Mouse (Mus musculus) neural tube, embryonic 13.5 days (tissue): Measurements from ENCODE around the gene Fut9. TPM values are rescaled to one million over a fixed set of nuclear protein-coding genes. Genes with fewer than 3 reads are reported as not detected.

ENCODE experiments used
- ATAC-seq: fragments of 200-750 bp; cut with Nextera tagmentation; 2 replicates; pipeline ENCODE4 v1.8.0; 2017; ENCODE audit warnings: low read depth, mild to moderate bottlenecking, moderate TSS enrichment, moderate library complexity
- H3K27ac ChIP-seq: fragments of 300-500 bp; sonication (generic); replicated peaks from 2 replicates; pipeline ENCODE4 v1.5.1; 2015; ENCODE audit warnings: moderate library complexity, mild to moderate bottlenecking, inconsistent platforms
- H3K27me3 ChIP-seq: fragments of 300-500 bp; sonication (generic); 2 replicates; pipeline ENCODE4 v1.6.1; 2015; ENCODE audit warnings: mild to moderate bottlenecking, inconsistent platforms
- H3K36me3 ChIP-seq: fragments of 300-500 bp; sonication (generic); 2 replicates; pipeline ENCODE4 v1.6.1; 2015; ENCODE audit warnings: mild to moderate bottlenecking, inconsistent platforms
- H3K4me1 ChIP-seq: fragments of 300-500 bp; sonication (generic); replicated peaks from 2 replicates; pipeline ENCODE4 v1.6.1; 2015; ENCODE audit warnings: inconsistent platforms
- H3K4me2 ChIP-seq: fragments of 300-500 bp; sonication (generic); 2 replicates; pipeline ENCODE4 v1.6.1; 2015; ENCODE audit warnings: inconsistent platforms, mild to moderate bottlenecking, moderate library complexity
- H3K4me3 ChIP-seq: fragments of 300-500 bp; sonication (generic); 2 replicates; pipeline ENCODE4 v1.5.1; 2015; ENCODE audit warnings: mild to moderate bottlenecking, inconsistent platforms
- H3K9ac ChIP-seq: fragments of 300-500 bp; sonication (generic); 2 replicates; pipeline ENCODE4 v1.6.1; 2015; ENCODE audit warnings: moderate library complexity, mild to moderate bottlenecking, inconsistent platforms
- H3K9me3 ChIP-seq: fragments of 300-500 bp; sonication (generic); 2 replicates; pipeline ENCODE4 v1.6.1; 2016; ENCODE audit warnings: inconsistent platforms
- WGBS: fragments of 180-500 bp; shearing (Covaris S2); methylation state at CpG from one replicate; pipeline ENCODE4 v1.1.7; 2015; 5-methylcytosine and 5-hydroxymethylcytosine counted together
- polyA plus RNA-seq: library from polyadenylated mRNA; unstranded; fragments of >200 nt; fragmentation: Nextera tagmentation; extraction: Ambion mirVana; gene quantifications from 2 replicates; pipeline ENCODE4 v1.2.1, GENCODE M21; 2015

The Fut9 gene
- polyA plus RNA-seq, 1 experiment from 2014 or later = 10.2 TPM

DNA sequence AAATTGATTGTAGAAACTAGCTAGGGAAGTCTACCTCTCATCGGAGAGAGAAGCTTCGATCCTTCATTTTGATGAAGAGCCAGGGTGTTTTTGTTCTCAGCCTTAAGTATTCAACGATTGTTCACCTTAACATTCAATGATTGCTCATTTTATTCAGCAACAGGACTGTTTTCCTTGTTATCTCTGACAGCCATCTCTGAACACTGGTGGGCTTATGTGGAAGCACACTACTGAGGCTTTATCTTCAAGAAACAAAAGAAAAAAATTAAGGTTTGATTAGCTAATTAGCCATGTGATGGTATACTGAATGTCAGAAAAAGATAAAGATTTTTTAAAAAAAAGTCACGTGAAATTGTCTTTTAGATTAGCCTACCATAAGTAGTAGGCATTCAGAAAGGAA, 158.1 kb downstream of the Fut9 start:
- no peak for ATAC-seq

GRCm38 (mm10) chr4:25633262-25633661, 166.8 kb downstream of the Fut9 start:
- H3K27me3 ChIP-seq = no peaks in the 10 kb centered on the region
- H3K4me1 ChIP-seq = no peaks in the 10 kb centered on the region
- no peak overlapping the region for H3K9ac ChIP-seq
- no peaks in the 10 kb centered on the region for H3K36me3 ChIP-seq
- H3K4me2 ChIP-seq = no peak overlapping the region
- no peak overlapping the region for H3K27ac ChIP-seq
- ATAC-seq = no peak
- WGBS = 85% methylated on average over 2 of the region's 2 CpGs
- H3K4me3 ChIP-seq = no peak overlapping the region
- H3K9me3 ChIP-seq = no peaks in the 10 kb centered on the region

More for the DNA sequence above, 158.1 kb downstream of the Fut9 start:
- Histone ChIP-seq H3K4me2 (no peak overlapping the region), H3K27ac (no peak overlapping the region), H3K9ac (no peak overlapping the region), H3K4me1 (no peaks in the 10 kb centered on the region), H3K4me3 (no peak overlapping the region), H3K9me3 (no peaks in the 10 kb centered on the region), H3K36me3 (no peaks in the 10 kb centered on the region), H3K27me3 (no peaks in the 10 kb centered on the region)
- 93% methylated on average over 4 of the region's 4 CpGs for WGBS

GRCm38 (mm10) chr4:25628113-25628512, 171.9 kb downstream of the Fut9 start:
- no peak for ATAC-seq
- Histone ChIP-seq H3K9ac (no peak overlapping the region), H3K4me1 (peaks cover 11% of the 10 kb centered on the region), H3K27me3 (no peaks in the 10 kb centered on the region), H3K36me3 (no peaks in the 10 kb centered on the region), H3K9me3 (no peaks in the 10 kb centered on the region), H3K4me3 (no peak overlapping the region), H3K27ac (no peak overlapping the region), H3K4me2 (no peak overlapping the region)
- 28% methylated on average over 5 of the region's 5 CpGs for WGBS

- Histone ChIP-seq H3K36me3 (no peaks in the 10 kb centered on the region), H3K27me3 (no peaks in the 10 kb centered on the region), H3K27ac (no peak overlapping the region), H3K4me3 (no peak overlapping the region), H3K4me1 (peaks cover 11% of the 10 kb centered on the region), H3K9ac (no peak overlapping the region), H3K4me2 (no peak overlapping the region), H3K9me3 (no peaks in the 10 kb centered on the region)
- WGBS = 79% methylated on average over 9 of the region's 9 CpGs
- ATAC-seq = peak; percentile 79
Measured at GRCm38 (mm10) chr4:25627467-25627866, 172.6 kb downstream of the Fut9 start.

DNA sequence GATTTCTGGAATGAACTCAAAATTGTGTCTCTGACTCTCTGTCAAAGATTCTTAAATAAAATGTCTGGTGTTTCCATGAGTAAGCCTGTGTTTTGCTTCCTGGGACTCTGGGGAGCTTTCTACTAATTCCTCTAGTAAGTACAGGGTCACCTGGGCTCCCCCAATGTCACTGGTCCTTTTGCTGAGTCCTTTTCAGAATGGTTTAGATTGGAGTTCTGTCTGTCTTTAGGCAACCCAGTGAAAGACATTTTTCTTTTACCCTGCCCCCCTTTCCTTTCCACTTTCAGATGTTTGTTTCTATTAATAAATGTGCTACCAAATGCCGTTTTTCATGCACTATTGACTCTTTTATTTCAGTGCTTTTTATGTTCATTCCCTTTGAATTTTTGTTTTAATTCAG, 173.0 kb downstream of the Fut9 start:
- Histone ChIP-seq H3K4me2 (no peak overlapping the region), H3K4me1 (peaks cover 11% of the 10 kb centered on the region), H3K27ac (no peak overlapping the region), H3K9me3 (no peaks in the 10 kb centered on the region), H3K4me3 (no peak overlapping the region), H3K9ac (no peak overlapping the region), H3K27me3 (no peaks in the 10 kb centered on the region), H3K36me3 (no peaks in the 10 kb centered on the region)
- no peak for ATAC-seq
- WGBS = 48% methylated on average over 1 of the region's 1 CpGs

DNA sequence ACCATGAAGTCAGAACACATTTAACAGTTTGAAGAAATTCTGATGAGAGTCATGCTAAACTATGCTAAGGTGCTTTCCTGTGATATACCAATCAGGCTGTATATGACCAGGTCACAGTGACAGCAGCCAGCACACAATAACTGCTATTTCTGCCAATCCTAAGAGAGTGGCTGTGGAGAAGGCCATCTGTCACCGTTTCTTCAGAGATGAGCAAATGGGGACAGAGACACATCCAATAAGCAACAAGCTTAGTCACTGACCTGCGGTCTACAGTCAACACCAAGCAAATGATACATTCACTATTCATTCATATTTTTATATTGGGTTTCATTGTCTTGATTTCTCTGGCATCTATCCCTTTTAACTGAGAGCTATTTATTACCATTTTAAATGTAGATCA, 176.9 kb downstream of the Fut9 start:
- WGBS = 94% methylated on average over 2 of the region's 2 CpGs
- Histone ChIP-seq H3K4me1 (peaks cover 11% of the 10 kb centered on the region), H3K9ac (no peak overlapping the region), H3K4me3 (no peak overlapping the region), H3K36me3 (no peaks in the 10 kb centered on the region), H3K4me2 (no peak overlapping the region), H3K27me3 (no peaks in the 10 kb centered on the region), H3K27ac (no peak overlapping the region), H3K9me3 (no peaks in the 10 kb centered on the region)
- no peak for ATAC-seq

DNA sequence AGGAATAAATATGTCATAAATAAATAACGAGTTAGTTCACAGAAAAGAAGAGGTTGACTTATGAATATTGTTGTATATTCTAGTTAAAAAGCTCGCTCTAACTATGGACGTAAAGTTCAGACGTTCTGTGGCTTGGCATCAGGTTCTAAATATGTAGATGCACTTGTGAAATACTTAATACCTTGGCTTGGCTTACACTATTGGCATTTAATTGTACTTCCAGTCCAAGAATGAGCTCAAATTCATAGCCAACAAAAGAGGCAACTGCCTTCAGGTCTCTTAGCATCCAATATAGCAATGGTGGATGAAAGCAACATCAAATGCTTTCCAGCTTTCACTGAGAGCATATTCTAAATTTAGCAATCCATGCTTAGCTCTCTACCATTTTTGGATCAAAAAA, 182.7 kb downstream of the Fut9 start:
- Histone ChIP-seq H3K9ac (no peak overlapping the region), H3K4me2 (no peak overlapping the region), H3K4me1 (no peaks in the 10 kb centered on the region), H3K9me3 (no peaks in the 10 kb centered on the region), H3K27me3 (no peaks in the 10 kb centered on the region), H3K4me3 (no peak overlapping the region), H3K27ac (no peak overlapping the region), H3K36me3 (no peaks in the 10 kb centered on the region)
- no peak for ATAC-seq
- WGBS = 89% methylated on average over 4 of the region's 4 CpGs

GRCm38 (mm10) chr4:25613426-25613825, 186.6 kb downstream of the Fut9 start:
- no peaks in the 10 kb centered on the region for H3K36me3 ChIP-seq
- H3K27ac ChIP-seq = no peak overlapping the region
- 89% methylated on average over 5 of the region's 5 CpGs for WGBS
- no peak overlapping the region for H3K4me2 ChIP-seq
- no peak for ATAC-seq
- H3K9me3 ChIP-seq = no peaks in the 10 kb centered on the region
- H3K4me3 ChIP-seq = no peak overlapping the region
- no peaks in the 10 kb centered on the region for H3K27me3 ChIP-seq
- no peak overlapping the region for H3K9ac ChIP-seq
- H3K4me1 ChIP-seq = no peaks in the 10 kb centered on the region

DNA sequence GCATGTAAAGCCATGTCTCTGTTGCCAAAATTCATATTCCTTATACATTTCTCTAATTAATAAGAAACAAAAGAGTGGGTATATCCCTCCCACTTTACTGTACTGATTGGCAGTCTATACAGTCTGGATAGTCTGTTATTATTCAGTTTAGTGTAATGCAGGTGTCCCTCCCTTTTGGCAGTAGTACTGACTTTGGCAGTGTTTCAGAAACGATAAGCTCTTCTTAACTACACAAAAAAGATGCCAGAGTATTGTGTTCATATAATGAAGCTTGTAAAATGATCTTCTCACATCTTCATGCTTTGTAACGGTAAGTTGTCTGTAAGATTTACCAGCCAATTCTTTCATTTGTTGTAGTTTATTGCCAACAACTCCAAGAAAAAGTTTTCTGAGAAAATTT, 189.6 kb downstream of the Fut9 start:
- 63% methylated on average over 2 of the region's 2 CpGs for WGBS

DNA sequence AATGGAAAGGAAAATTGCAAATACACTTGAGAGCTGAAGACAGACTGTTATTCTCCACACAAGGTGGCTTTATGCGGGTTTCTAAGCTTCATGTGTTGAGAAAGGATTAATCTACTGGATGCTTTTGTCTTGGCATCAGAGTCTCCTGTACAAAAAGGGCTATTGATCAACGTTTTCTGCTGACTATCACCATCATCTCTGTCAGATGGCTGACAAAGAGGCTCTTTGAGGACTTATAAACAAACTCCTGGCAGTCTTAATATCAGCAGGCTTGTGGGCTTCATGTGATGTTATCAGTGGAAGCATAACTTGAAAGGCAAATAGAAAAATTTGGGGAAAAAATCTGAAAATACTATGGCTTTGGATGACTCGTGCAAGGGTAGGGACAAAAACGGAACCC, 206.8 kb downstream of the Fut9 start:
- Histone ChIP-seq H3K4me3 (no peak overlapping the region), H3K27me3 (no peaks in the 10 kb centered on the region), H3K27ac (no peak overlapping the region), H3K4me1 (no peaks in the 10 kb centered on the region), H3K4me2 (no peak overlapping the region), H3K9ac (no peak overlapping the region), H3K9me3 (no peaks in the 10 kb centered on the region), H3K36me3 (no peaks in the 10 kb centered on the region)
- no peak for ATAC-seq
- 73% methylated on average over 4 of the region's 4 CpGs for WGBS

More for the DNA sequence above, 189.6 kb downstream of the Fut9 start:
- Histone ChIP-seq H3K9me3 (no peaks in the 10 kb centered on the region), H3K9ac (no peak overlapping the region), H3K27me3 (no peaks in the 10 kb centered on the region), H3K4me2 (no peak overlapping the region), H3K27ac (no peak overlapping the region), H3K4me1 (no peaks in the 10 kb centered on the region), H3K36me3 (no peaks in the 10 kb centered on the region), H3K4me3 (no peak overlapping the region)
- no peak for ATAC-seq
